Comparison of ENCODE assay signal across 10 mouse cellular contexts in the genomic region with DNA sequence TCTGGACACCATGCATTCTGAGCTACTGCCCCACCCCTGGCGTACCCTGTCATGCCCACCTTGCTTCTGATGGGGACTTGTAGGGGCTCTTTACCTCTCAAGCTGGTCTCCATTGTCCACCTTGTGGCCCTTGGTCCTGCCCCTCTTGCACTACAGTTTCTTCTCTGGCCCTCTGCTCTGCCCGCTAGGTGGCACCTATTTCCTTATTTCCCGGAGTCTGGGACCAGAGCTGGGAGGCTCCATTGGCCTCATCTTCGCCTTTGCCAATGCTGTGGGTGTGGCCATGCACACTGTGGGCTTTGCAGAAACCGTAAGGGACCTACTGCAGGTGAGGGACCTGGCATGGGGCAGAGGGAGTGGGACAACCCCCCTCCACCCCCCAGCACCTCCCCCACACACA. TPM values are rescaled to one million over a fixed set of nuclear protein-coding genes. Genes with fewer than 3 reads are reported as not detected.
A peak's percentile ranks its signal among the peaks of the same experiment; 100 is the strongest.
DNase-seq lines count a peak whose midpoint lies in the region; ATAC-seq and TF ChIP-seq lines count a peak whose summit lies in the region.
"Had no signal": no experiment of that assay in that cellular context is flagged by ENCODE, and none has a peak within 500 bp of the region (broad histone marks: within the 10 kb centered on the region; RNA-seq: fewer than 3 reads in every experiment).

No protein-coding gene starts in this region.

- no peak overlapping the region for H3K4me2 ChIP-seq in hindbrain, postnatal 0 days (ENCODE audit: low read depth, low read length)
- H3K4me2 ChIP-seq in hindbrain, embryonic 14.5 days (replicated peaks): no peak overlapping the region
- no peak overlapping the region for H3K4me2 ChIP-seq in lung, embryonic 15.5 days

- no peak overlapping the region for H3K9ac ChIP-seq in hindbrain, postnatal 0 days (replicated peaks; ENCODE audit: low read length)
- H3K9ac ChIP-seq in hindbrain, embryonic 14.5 days: no peak overlapping the region
- H3K9ac ChIP-seq in lung, embryonic 15.5 days: no peak overlapping the region

- no peak for ATAC-seq in hindbrain, postnatal 0 days
- ATAC-seq in hindbrain, embryonic 14.5 days (ENCODE audit: low FRiP score): no peak
- 0 out of 2 replicates have a peak, but pooled peaks have one; percentile 36 for ATAC-seq in common myeloid progenitor, adult 5-6 weeks (replicated peaks; ENCODE audit: low read depth, poor library complexity, severe bottlenecking)
- peak; percentile 25; the same call in 1 of the 2 replicates for ATAC-seq in lung, embryonic 15.5 days (ENCODE audit: borderline replicate concordance, extremely low read depth, low FRiP score, low TSS enrichment)
- ATAC-seq: midbrain, embryonic 16.5 days had no signal

- no peaks in the 10 kb centered on the region for H3K27me3 ChIP-seq in hindbrain, postnatal 0 days (ENCODE audit: insufficient read depth, low read length)
- H3K27me3 ChIP-seq in hindbrain, embryonic 14.5 days (ENCODE audit: control insufficient read depth, insufficient read depth, low read length): no peaks in the 10 kb centered on the region
- H3K27me3 ChIP-seq in lung, embryonic 15.5 days: no peaks in the 10 kb centered on the region
- no peaks in the 10 kb centered on the region for H3K27me3 ChIP-seq in thymus, adult 2 months (ENCODE audit: control insufficient read depth, insufficient read depth, low read length)
- H3K27me3 ChIP-seq in limb, embryonic 10.5 days (ENCODE audit: low read depth, poor library complexity, severe bottlenecking): no peaks in the 10 kb centered on the region

- no peak overlapping the region for H3K27ac ChIP-seq in hindbrain, postnatal 0 days
- no peak overlapping the region for H3K27ac ChIP-seq in hindbrain, embryonic 14.5 days
- H3K27ac ChIP-seq in lung, embryonic 15.5 days: no peak overlapping the region
- H3K27ac ChIP-seq in thymus, adult 2 months (ENCODE audit: control insufficient read depth, insufficient read depth, low read length): no peak overlapping the region
- H3K27ac ChIP-seq in limb, embryonic 10.5 days: no peak overlapping the region

- H3K9me3 ChIP-seq in hindbrain, postnatal 0 days (ENCODE audit: low read length): no peaks in the 10 kb centered on the region
- H3K9me3 ChIP-seq in hindbrain, embryonic 14.5 days (ENCODE audit: control insufficient read depth, low read length): no peaks in the 10 kb centered on the region
- H3K9me3 ChIP-seq in lung, embryonic 15.5 days: no peaks in the 10 kb centered on the region
- H3K9me3 ChIP-seq in limb, embryonic 10.5 days (replicated peaks): no peaks in the 10 kb centered on the region

- TF ChIP-seq CTCF in hindbrain, postnatal 0 days (IDR thresholded peaks at IDR 0.05; ENCODE audit: low read depth): peak; percentile 28; the same call in 1 of the 2 replicates
- no peak for TF ChIP-seq CTCF in thymus, adult 2 months (IDR thresholded peaks at IDR 0.05; ENCODE audit: borderline replicate concordance, control insufficient read depth, extremely low read depth, insufficient read depth, low read length, poor library complexity)

- H3K4me1 ChIP-seq in hindbrain, postnatal 0 days (ENCODE audit: insufficient read depth, low read length): no peaks in the 10 kb centered on the region
- H3K4me1 ChIP-seq in hindbrain, embryonic 14.5 days (replicated peaks; ENCODE audit: control insufficient read depth, insufficient read depth, low read length): no peaks in the 10 kb centered on the region
- H3K4me1 ChIP-seq in lung, embryonic 15.5 days: no peaks in the 10 kb centered on the region
- H3K4me1 ChIP-seq in thymus, adult 2 months (replicated peaks; ENCODE audit: control insufficient read depth, insufficient read depth, low read length): 0 out of 2 replicates have a peak, but pooled peaks cover 3% of the 10 kb centered on the region
- H3K4me1 ChIP-seq in limb, embryonic 10.5 days: no peaks in the 10 kb centered on the region

- no peak for TF ChIP-seq POLR2A in thymus, adult 2 months (IDR thresholded peaks at IDR 0.05; ENCODE audit: control insufficient read depth, extremely low read depth, insufficient read depth, low read length, poor library complexity)

- WGBS in hindbrain, postnatal 0 days: 63% methylated on average over 5 of the region's 5 CpGs
- WGBS in hindbrain, embryonic 14.5 days: 62% methylated on average over 5 of the region's 5 CpGs
- WGBS in lung, embryonic 15.5 days: 47% methylated on average over 5 of the region's 5 CpGs
- 70% methylated on average over 5 of the region's 5 CpGs for WGBS in thymus, adult 2 months
- 50% methylated on average over 5 of the region's 5 CpGs for WGBS in limb, embryonic 10.5 days

- H3K36me3 ChIP-seq in hindbrain, postnatal 0 days (ENCODE audit: insufficient read depth, low read length): no peaks in the 10 kb centered on the region
- no peaks in the 10 kb centered on the region for H3K36me3 ChIP-seq in hindbrain, embryonic 14.5 days (replicated peaks; ENCODE audit: control insufficient read depth, insufficient read depth)
- H3K36me3 ChIP-seq in lung, embryonic 15.5 days: no peaks in the 10 kb centered on the region
- H3K36me3 ChIP-seq in thymus, adult 2 months (ENCODE audit: control insufficient read depth, insufficient read depth, low read length): no peaks in the 10 kb centered on the region
- H3K36me3 ChIP-seq in limb, embryonic 10.5 days: no peaks in the 10 kb centered on the region

- DNase-seq in hindbrain, postnatal 0 days (ENCODE audit: low spot score): no peak
- DNase-seq in hindbrain, embryonic 14.5 days (ENCODE audit: low spot score): no peak
- DNase-seq in ES-CJ7 (ENCODE audit: low read depth, low spot score): peak; percentile 36
- no peak for DNase-seq in ovary, postnatal 10 days (ENCODE audit: low spot score)
- DNase-seq in thymus, adult 2 months: no peak
- no peak for DNase-seq in limb, embryonic 10.5 days (ENCODE audit: low spot score)
- DNase-seq: cerebellum, postnatal 14 days had no signal

- no peak overlapping the region for H3K4me3 ChIP-seq in hindbrain, postnatal 0 days (ENCODE audit: low read length)
- H3K4me3 ChIP-seq in hindbrain, embryonic 14.5 days (replicated peaks; ENCODE audit: low read length): no peak overlapping the region
- H3K4me3 ChIP-seq in lung, embryonic 15.5 days: no peak overlapping the region
- no peak overlapping the region for H3K4me3 ChIP-seq in thymus, adult 2 months (ENCODE audit: control insufficient read depth, insufficient read depth, low read length)
- H3K4me3 ChIP-seq in limb, embryonic 10.5 days: no peak overlapping the region

RNA-seq across cellular contexts. Expression of a gene that starts 4.3 kb away (rescaled TPM):
- total RNA-seq in hindbrain, postnatal 0 days (2014; rRNA removed): 0.05 TPM in 1 of 2 replicates, not detected in the other
- polyA plus RNA-seq in hindbrain, postnatal 0 days (2015; fragmentation: Nextera tagmentation; extraction: Ambion mirVana): 0.06 and 0.21 TPM in 2 replicates
- 0.07 TPM in 1 of 2 replicates, not detected in the other for polyA plus RNA-seq in hindbrain, embryonic 14.5 days (2014; fragmentation: Nextera tagmentation; extraction: Ambion mirVana)
- 0.49 TPM in 1 of 2 replicates, not detected in the other for total RNA-seq in common myeloid progenitor, adult 5-6 weeks (2017)
- 0.14 TPM in 1 of 2 replicates, not detected in the other for polyA plus RNA-seq in lung, embryonic 15.5 days (2015; fragmentation: Nextera tagmentation; extraction: Ambion mirVana)
- 1.3 TPM in 2 replicates for polyA plus RNA-seq in thymus, adult 2 months (2012; rRNA removed)
- not detected in 2 replicates for polyA plus RNA-seq in limb, embryonic 10.5 days (2016; fragmentation: Nextera tagmentation; extraction: Ambion mirVana)
- polyA plus RNA-seq: midbrain, embryonic 16.5 days had no signal

RNA-seq across cellular contexts. Expression of a gene that starts 52.9 kb away (rescaled TPM):
- 87.1 and 87.9 TPM in 2 replicates for total RNA-seq in hindbrain, postnatal 0 days (2014; rRNA removed)
- 65.2 and 65.6 TPM in 2 replicates for polyA plus RNA-seq in hindbrain, postnatal 0 days (2015; fragmentation: Nextera tagmentation; extraction: Ambion mirVana)
- polyA plus RNA-seq in hindbrain, embryonic 14.5 days (2014; fragmentation: Nextera tagmentation; extraction: Ambion mirVana): 66.6 and 79.8 TPM in 2 replicates
- total RNA-seq in common myeloid progenitor, adult 5-6 weeks (2017): 71.4 and 79.8 TPM in 2 replicates
- polyA plus RNA-seq in lung, embryonic 15.5 days (2015; fragmentation: Nextera tagmentation; extraction: Ambion mirVana): 107 and 116 TPM in 2 replicates
- polyA plus RNA-seq in thymus, adult 2 months (2012; rRNA removed): 198 and 218 TPM in 2 replicates
- 52.4 and 54.0 TPM in 2 replicates for polyA plus RNA-seq in limb, embryonic 10.5 days (2016; fragmentation: Nextera tagmentation; extraction: Ambion mirVana)

Comparison
In these comparisons a context has a peak if more than half of its experiments do, and no peak if none do; other contexts are left out.
1. ATAC-seq: peak in common myeloid progenitor, adult 5-6 weeks (single experiment) and lung, embryonic 15.5 days (single experiment); none in hindbrain, postnatal 0 days (single experiment) and hindbrain, embryonic 14.5 days (single experiment).